Mouse (Mus musculus): Measurements from ENCODE around the gene Tgm5. TPM values are rescaled to one million over a fixed set of nuclear protein-coding genes. Genes with fewer than 3 reads are reported as not detected.

The Tgm5 gene
- polyA plus RNA-seq, 1 experiment from 2014 or later, result 0.09 TPM

DNA sequence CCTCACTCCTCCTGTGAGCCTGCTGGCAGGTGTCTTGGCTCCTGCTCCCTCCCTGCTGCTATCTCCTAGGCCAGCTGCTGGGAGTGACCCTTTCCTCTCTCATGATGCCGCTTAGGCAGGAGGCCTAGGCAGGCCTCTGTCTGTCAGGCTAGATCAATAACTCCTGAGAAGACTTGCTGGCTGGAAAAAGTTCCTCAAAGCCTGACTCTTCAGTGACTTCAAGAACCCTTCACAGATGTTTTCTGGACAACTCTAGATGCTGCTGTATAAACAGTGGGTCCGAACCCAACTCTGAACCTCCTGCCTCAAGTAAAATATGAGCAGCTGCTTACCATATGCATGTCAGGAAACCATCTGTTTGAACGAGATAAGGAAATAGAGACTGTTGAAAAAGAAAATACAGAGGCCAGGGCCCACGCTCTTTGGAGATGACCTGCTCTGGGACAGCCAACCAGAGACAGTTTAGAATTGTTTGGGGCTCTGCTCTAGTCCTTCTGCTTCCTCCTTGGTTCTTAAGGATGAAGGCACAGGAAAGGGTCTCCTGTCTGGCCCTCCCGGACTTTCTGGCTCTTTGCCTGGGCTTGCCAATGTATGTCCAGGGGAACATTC lies 48.8 kb downstream of the Tgm5 start, which contains the start of gene Epb42:
Gene Epb42, minus strand, starts transcription at position 340 of the 609 bp plus-strand sequence.
- no peak within 1 kb of the TSS for H3K4me2 ChIP-seq (replicated peaks; ENCODE audit: low read depth, low read length)
- no peak within 1 kb of the TSS for H3K4me3 ChIP-seq (ENCODE audit: low read depth, low read length)
- H3K9ac ChIP-seq (replicated peaks; ENCODE audit: low read depth, low read length), result no peak within 1 kb of the TSS
- WGBS, result 53% methylated on average over 5 of the region's 5 CpGs
- H3K4me1 ChIP-seq (ENCODE audit: control insufficient read depth, insufficient read depth, low read length), result no peaks in the 10 kb centered on the region
- ATAC-seq (ENCODE audit: insufficient number of reproducible peaks, insufficient read depth, low FRiP score, low read depth), result peak; percentile 82; the same call in 1 of the 2 replicates
- no peak within 1 kb of the TSS for H3K27ac ChIP-seq (ENCODE audit: low read length)
- no peaks in the 10 kb centered on the region for H3K9me3 ChIP-seq (ENCODE audit: control insufficient read depth, low read depth, low read length)
- H3K27me3 ChIP-seq (ENCODE audit: control insufficient read depth, insufficient read depth, low read length), result no peaks in the 10 kb centered on the region
- no peaks in the 10 kb centered on the region for H3K36me3 ChIP-seq (ENCODE audit: control insufficient read depth, insufficient read depth, low read length)

DNA sequence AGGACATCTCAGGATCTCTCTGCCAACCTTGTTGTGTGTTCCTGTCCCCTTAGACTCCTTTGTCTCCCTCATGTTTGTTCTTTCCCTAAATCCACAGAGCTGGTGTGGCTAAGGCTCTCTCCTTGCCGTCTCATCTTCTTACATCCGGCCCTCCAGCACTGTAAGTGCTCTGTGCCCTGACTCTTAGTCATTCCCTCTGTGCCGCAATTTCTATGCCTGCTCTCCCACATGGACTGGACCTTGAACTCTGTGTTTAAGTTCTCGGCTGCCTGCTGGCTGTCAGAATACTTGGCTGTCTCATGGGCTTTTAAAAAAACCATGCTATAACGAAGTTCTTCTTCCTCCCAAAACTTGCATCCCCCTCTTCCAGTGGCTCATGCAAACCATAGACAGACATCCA lies 62.7 kb downstream of the Tgm5 start:
- Histone ChIP-seq H3K9me3 (ENCODE audit: control insufficient read depth, low read depth, low read length) (no peaks in the 10 kb centered on the region), H3K4me3 (ENCODE audit: low read depth, low read length) (no peak overlapping the region), H3K36me3 (ENCODE audit: control insufficient read depth, insufficient read depth, low read length) (no peaks in the 10 kb centered on the region; the same call in 1 of the 2 replicates), H3K4me2 (replicated peaks; ENCODE audit: low read depth, low read length) (no peak overlapping the region), H3K27ac (ENCODE audit: low read length) (no peak overlapping the region), H3K27me3 (ENCODE audit: control insufficient read depth, insufficient read depth, low read length) (no peaks in the 10 kb centered on the region), H3K9ac (replicated peaks; ENCODE audit: low read depth, low read length) (no peak overlapping the region), H3K4me1 (ENCODE audit: control insufficient read depth, insufficient read depth, low read length) (no peaks in the 10 kb centered on the region)
- no peak for ATAC-seq (ENCODE audit: insufficient number of reproducible peaks, insufficient read depth, low FRiP score, low read depth)
- 42% methylated on average over 5 of the region's 5 CpGs for WGBS

DNA sequence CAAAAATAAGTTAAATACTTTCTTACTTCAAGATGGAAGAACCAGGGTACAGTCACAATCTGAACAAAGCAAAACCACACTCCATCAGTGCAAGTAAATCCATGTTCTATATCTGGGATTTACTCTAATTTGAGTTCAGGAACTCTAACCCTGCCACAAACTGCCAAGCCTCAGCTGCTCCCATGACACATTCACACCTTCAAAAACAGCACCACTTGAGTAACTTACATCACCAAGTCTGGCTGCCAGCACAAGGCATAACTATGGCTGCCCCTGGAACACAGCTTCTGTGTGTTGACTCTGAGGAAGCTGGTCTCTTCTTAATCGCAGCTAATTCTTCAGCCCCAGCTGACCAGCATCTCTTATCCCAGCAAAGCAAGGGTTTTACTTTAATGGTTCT lies 68.5 kb downstream of the Tgm5 start:
- H3K36me3 ChIP-seq (ENCODE audit: control insufficient read depth, insufficient read depth, low read length), result peaks cover 17% of the 10 kb centered on the region
- no peak overlapping the region for H3K27ac ChIP-seq (ENCODE audit: low read length)
- H3K4me2 ChIP-seq (replicated peaks; ENCODE audit: low read depth, low read length), result no peak overlapping the region
- H3K9me3 ChIP-seq (ENCODE audit: control insufficient read depth, low read depth, low read length), result no peaks in the 10 kb centered on the region; the same call in 1 of the 2 replicates
- no peaks in the 10 kb centered on the region for H3K27me3 ChIP-seq (ENCODE audit: control insufficient read depth, insufficient read depth, low read length)
- H3K4me3 ChIP-seq (ENCODE audit: low read depth, low read length), result no peak overlapping the region
- no peak overlapping the region for H3K9ac ChIP-seq (replicated peaks; ENCODE audit: low read depth, low read length)
- no peak for ATAC-seq (ENCODE audit: insufficient number of reproducible peaks, insufficient read depth, low FRiP score, low read depth)
- WGBS, result 92% methylated on average over 1 of the region's 1 CpGs
- no peaks in the 10 kb centered on the region for H3K4me1 ChIP-seq (ENCODE audit: control insufficient read depth, insufficient read depth, low read length)

DNA sequence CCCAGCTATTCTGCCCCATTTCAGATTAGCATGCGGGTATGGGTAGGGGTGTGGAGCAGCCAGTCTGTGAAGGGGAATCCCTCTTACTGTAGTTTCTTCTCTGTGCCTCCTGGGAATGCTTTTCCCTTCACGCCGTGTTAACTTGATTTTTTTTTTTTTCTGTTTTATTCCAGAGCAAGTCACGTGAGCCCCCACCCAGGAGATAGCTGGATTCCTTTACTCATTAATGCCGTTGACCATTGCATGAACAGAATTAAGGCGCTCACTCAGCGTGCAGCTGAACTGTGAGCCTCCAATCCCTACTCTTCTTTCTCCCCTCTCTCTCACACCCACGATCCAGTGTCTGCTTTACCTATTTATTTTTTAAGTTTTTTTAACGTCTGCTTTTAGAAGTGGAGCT lies 69.4 kb downstream of the Tgm5 start:
- Histone ChIP-seq H3K36me3 (ENCODE audit: control insufficient read depth, insufficient read depth, low read length) (peaks cover 17% of the 10 kb centered on the region), H3K9ac (replicated peaks; ENCODE audit: low read depth, low read length) (no peak overlapping the region), H3K27me3 (ENCODE audit: control insufficient read depth, insufficient read depth, low read length) (no peaks in the 10 kb centered on the region), H3K4me2 (replicated peaks; ENCODE audit: low read depth, low read length) (no peak overlapping the region), H3K27ac (ENCODE audit: low read length) (no peak overlapping the region), H3K9me3 (ENCODE audit: control insufficient read depth, low read depth, low read length) (no peaks in the 10 kb centered on the region; the same call in 1 of the 2 replicates), H3K4me3 (ENCODE audit: low read depth, low read length) (no peak overlapping the region), H3K4me1 (ENCODE audit: control insufficient read depth, insufficient read depth, low read length) (no peaks in the 10 kb centered on the region)
- 86% methylated on average over 9 of the region's 9 CpGs for WGBS
- no peak for ATAC-seq (ENCODE audit: insufficient number of reproducible peaks, insufficient read depth, low FRiP score, low read depth)

DNA sequence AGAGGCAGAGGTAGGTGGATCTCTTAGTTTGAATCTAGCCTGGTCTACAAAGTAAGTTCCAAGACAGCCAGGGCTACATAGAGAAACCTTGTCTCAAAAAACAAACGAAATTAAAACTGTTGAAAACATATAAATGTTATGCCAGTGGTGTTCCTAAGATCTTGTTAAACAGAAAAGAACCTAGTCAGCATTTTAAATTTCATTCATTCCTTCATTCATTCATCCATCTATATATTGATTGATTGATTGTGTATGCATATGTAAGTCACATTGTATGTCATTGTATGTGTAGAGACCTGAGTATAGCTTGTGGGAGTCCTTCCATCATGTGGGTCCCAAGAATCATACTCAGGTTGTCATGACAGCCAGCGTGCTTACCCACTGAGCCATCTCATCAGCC lies 70.1 kb downstream of the Tgm5 start:
- Histone ChIP-seq H3K27ac (ENCODE audit: low read length) (no peak overlapping the region), H3K9ac (replicated peaks; ENCODE audit: low read depth, low read length) (no peak overlapping the region), H3K36me3 (ENCODE audit: control insufficient read depth, insufficient read depth, low read length) (peaks cover 17% of the 10 kb centered on the region), H3K9me3 (ENCODE audit: control insufficient read depth, low read depth, low read length) (no peaks in the 10 kb centered on the region; the same call in 1 of the 2 replicates), H3K27me3 (ENCODE audit: control insufficient read depth, insufficient read depth, low read length) (no peaks in the 10 kb centered on the region), H3K4me3 (ENCODE audit: low read depth, low read length) (no peak overlapping the region), H3K4me2 (replicated peaks; ENCODE audit: low read depth, low read length) (no peak overlapping the region), H3K4me1 (ENCODE audit: control insufficient read depth, insufficient read depth, low read length) (no peaks in the 10 kb centered on the region)
- no peak for ATAC-seq (ENCODE audit: insufficient number of reproducible peaks, insufficient read depth, low FRiP score, low read depth)
- WGBS, result 87% methylated on average over 2 of the region's 2 CpGs

DNA sequence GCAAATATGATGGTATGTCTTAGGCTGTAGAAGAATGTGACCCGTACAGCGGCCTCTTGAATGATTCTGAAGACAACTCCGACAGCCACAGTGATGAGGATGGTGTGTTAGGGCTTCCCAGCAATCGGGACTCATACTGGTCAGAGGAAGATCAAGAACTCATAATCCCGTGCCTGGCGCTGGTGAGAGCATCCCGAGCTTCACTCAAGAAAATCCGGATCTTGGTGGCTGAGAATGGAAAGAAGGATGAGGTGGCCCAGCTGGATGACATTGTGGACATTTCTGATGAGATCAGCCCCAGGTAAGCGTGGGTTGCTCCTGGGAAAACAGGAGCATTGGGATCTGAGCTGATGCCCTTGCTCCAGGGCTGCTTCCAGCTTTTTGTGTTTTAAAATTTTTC lies 73.0 kb downstream of the Tgm5 start:
- Histone ChIP-seq H3K9ac (replicated peaks; ENCODE audit: low read depth, low read length) (no peak overlapping the region), H3K27ac (ENCODE audit: low read length) (no peak overlapping the region), H3K4me3 (ENCODE audit: low read depth, low read length) (no peak overlapping the region), H3K4me2 (replicated peaks; ENCODE audit: low read depth, low read length) (no peak overlapping the region), H3K4me1 (ENCODE audit: control insufficient read depth, insufficient read depth, low read length) (peaks cover 6% of the 10 kb centered on the region; the same call in 1 of the 2 replicates), H3K27me3 (ENCODE audit: control insufficient read depth, insufficient read depth, low read length) (no peaks in the 10 kb centered on the region), H3K36me3 (ENCODE audit: control insufficient read depth, insufficient read depth, low read length) (peaks cover 17% of the 10 kb centered on the region), H3K9me3 (ENCODE audit: control insufficient read depth, low read depth, low read length) (no peaks in the 10 kb centered on the region; the same call in 1 of the 2 replicates)
- WGBS, result 94% methylated on average over 9 of the region's 9 CpGs
- no peak for ATAC-seq (ENCODE audit: insufficient number of reproducible peaks, insufficient read depth, low FRiP score, low read depth)

DNA sequence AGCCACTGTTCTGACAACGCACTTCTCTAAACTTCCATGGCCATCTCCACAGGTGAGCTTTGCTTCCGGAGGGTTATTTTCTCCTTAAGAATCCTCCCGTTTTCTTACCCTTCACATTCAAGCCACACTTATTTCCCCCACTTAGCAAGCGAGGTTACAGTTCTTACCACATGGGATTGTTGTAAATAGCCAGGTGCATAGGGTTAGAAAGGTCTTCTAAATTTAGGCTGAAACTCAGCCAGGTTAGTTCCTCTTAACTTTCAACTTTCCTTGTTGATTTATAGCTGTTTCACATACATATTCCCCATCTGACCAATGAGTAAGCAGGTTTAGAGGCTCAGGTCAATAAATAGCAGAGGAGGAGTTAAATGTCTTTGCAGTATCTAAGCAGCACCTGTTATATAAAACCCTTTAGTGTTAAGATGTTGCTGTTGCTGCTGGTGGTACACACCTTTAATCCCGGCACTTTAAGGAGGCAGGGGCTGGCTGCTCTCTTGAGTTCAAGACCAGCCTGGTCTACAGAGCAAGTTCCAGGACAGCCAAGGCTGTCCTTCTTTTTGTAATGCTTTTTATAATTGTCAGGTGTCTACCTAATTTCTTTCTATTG lies 76.5 kb downstream of the Tgm5 start:
- no peak for ATAC-seq (ENCODE audit: insufficient number of reproducible peaks, insufficient read depth, low FRiP score, low read depth)

DNA sequence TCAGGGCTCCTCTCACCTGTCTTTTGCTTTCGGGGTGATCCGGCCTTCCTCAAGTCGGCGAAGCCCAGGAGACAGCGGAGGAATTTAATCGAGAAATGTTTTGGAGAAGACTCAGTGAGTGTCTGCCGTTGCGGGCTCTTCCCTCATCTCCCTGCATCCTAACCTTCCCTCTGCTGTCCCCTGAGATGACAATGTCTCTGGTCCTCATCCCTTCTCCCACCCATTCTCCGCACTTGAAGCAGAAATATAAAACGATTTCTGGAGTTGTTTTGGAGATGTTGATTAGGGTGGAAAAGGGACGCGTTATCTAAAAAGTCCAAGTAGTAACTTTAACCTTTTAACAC lies 77.0 kb downstream of the Tgm5 start:
- H3K4me1 ChIP-seq (ENCODE audit: control insufficient read depth, insufficient read depth, low read length), result peaks cover 6% of the 10 kb centered on the region; the same call in 1 of the 2 replicates
- H3K9ac ChIP-seq (replicated peaks; ENCODE audit: low read depth, low read length), result peak overlapping the region; percentile 59
- no peak overlapping the region for H3K27ac ChIP-seq (ENCODE audit: low read length)
- peaks cover 4% of the 10 kb centered on the region; the same call in 1 of the 2 replicates for H3K36me3 ChIP-seq (ENCODE audit: control insufficient read depth, insufficient read depth, low read length)
- peak overlapping the region; percentile 78 for H3K4me3 ChIP-seq (ENCODE audit: low read depth, low read length)
- peak overlapping the region; percentile 80 for H3K4me2 ChIP-seq (replicated peaks; ENCODE audit: low read depth, low read length)
- no peaks in the 10 kb centered on the region for H3K9me3 ChIP-seq (ENCODE audit: control insufficient read depth, low read depth, low read length)
- under 1% methylated on average over 12 of the region's 12 CpGs for WGBS
- ATAC-seq (ENCODE audit: insufficient number of reproducible peaks, insufficient read depth, low FRiP score, low read depth), result no peak
- H3K27me3 ChIP-seq (ENCODE audit: control insufficient read depth, insufficient read depth, low read length), result no peaks in the 10 kb centered on the region

More for the DNA sequence above, 76.5 kb downstream of the Tgm5 start:
- Histone ChIP-seq H3K9ac (replicated peaks; ENCODE audit: low read depth, low read length) (peak overlapping the region; percentile 59; the same call in 1 of the 2 replicates), H3K4me2 (replicated peaks; ENCODE audit: low read depth, low read length) (peak overlapping the region; percentile 80), H3K36me3 (ENCODE audit: control insufficient read depth, insufficient read depth, low read length) (peaks cover 4% of the 10 kb centered on the region; the same call in 1 of the 2 replicates), H3K4me1 (ENCODE audit: control insufficient read depth, insufficient read depth, low read length) (peaks cover 6% of the 10 kb centered on the region; the same call in 1 of the 2 replicates), H3K9me3 (ENCODE audit: control insufficient read depth, low read depth, low read length) (no peaks in the 10 kb centered on the region), H3K27me3 (ENCODE audit: control insufficient read depth, insufficient read depth, low read length) (no peaks in the 10 kb centered on the region), H3K27ac (ENCODE audit: low read length) (no peak overlapping the region), H3K4me3 (ENCODE audit: low read depth, low read length) (peak overlapping the region; percentile 78)
- 20% methylated on average over 5 of the region's 5 CpGs for WGBS

All from stomach, embryonic 14.5 days (tissue).